Comparison of ENCODE assay signal across 16 mouse cellular contexts in genomic region chr8:121966110-121966509, GRCm38 (mm10). TPM values are rescaled to one million over a fixed set of nuclear protein-coding genes. Genes with fewer than 3 reads are reported as not detected.
DNase-seq lines count a peak whose midpoint lies in the region; ATAC-seq lines count a peak whose summit lies in the region.
"Had no signal": no experiment of that assay in that cellular context is flagged by ENCODE, and none has a peak within 500 bp of the region (broad histone marks: within the 10 kb centered on the region; RNA-seq: fewer than 3 reads in every experiment).

No protein-coding gene starts in this region.

- no peaks in the 10 kb centered on the region for H3K27me3 ChIP-seq in hindbrain, embryonic 15.5 days
- H3K27me3 ChIP-seq in hindbrain, embryonic 11.5 days (ENCODE audit: control insufficient read depth, insufficient read depth, low read length): no peaks in the 10 kb centered on the region
- H3K27me3 ChIP-seq in embryonic facial prominence, embryonic 10.5 days (replicated peaks; ENCODE audit: low read depth, poor library complexity, severe bottlenecking): no peaks in the 10 kb centered on the region
- no peaks in the 10 kb centered on the region for H3K27me3 ChIP-seq in limb, embryonic 12.5 days

- H3K36me3 ChIP-seq in hindbrain, embryonic 15.5 days: no peaks in the 10 kb centered on the region
- H3K36me3 ChIP-seq in hindbrain, embryonic 11.5 days (ENCODE audit: control insufficient read depth, insufficient read depth, low read length): no peaks in the 10 kb centered on the region
- H3K36me3 ChIP-seq in embryonic facial prominence, embryonic 10.5 days (replicated peaks): peaks cover 16% of the 10 kb centered on the region; the same call in 1 of the 2 replicates
- 0 out of 2 replicates have a peak, but pooled peaks cover 7% of the 10 kb centered on the region for H3K36me3 ChIP-seq in limb, embryonic 12.5 days

- peak; percentile 50; the same call in 1 of the 2 replicates for ATAC-seq in hindbrain, embryonic 15.5 days (ENCODE audit: low FRiP score, low read depth)
- ATAC-seq in hindbrain, embryonic 11.5 days (ENCODE audit: low FRiP score): no peak
- ATAC-seq in limb, embryonic 12.5 days (ENCODE audit: insufficient number of reproducible peaks, insufficient read depth, low FRiP score, low TSS enrichment, low read depth): peak; percentile 27; the same call in 1 of the 2 replicates
- ATAC-seq: liver, postnatal 0 days had no signal

- H3K4me3 ChIP-seq in hindbrain, embryonic 15.5 days: no peak overlapping the region
- H3K4me3 ChIP-seq in hindbrain, embryonic 11.5 days (ENCODE audit: low read depth, low read length): no peak overlapping the region
- H3K4me3 ChIP-seq in embryonic facial prominence, embryonic 10.5 days: no peak overlapping the region
- no peak overlapping the region for H3K4me3 ChIP-seq in limb, embryonic 12.5 days (replicated peaks)
- H3K4me3 ChIP-seq: erythroblast, embryonic 14.5 days; layer of hippocampus, adult 2 months had no signal

- 67% methylated on average over 5 of the region's 5 CpGs for WGBS in hindbrain, embryonic 15.5 days
- 65% methylated on average over 5 of the region's 5 CpGs for WGBS in hindbrain, embryonic 11.5 days
- WGBS in embryonic facial prominence, embryonic 10.5 days: 71% methylated on average over 5 of the region's 5 CpGs
- WGBS in limb, embryonic 12.5 days: 47% methylated on average over 5 of the region's 5 CpGs

- H3K4me1 ChIP-seq in hindbrain, embryonic 15.5 days (replicated peaks): peaks cover 43% of the 10 kb centered on the region
- peaks cover 10% of the 10 kb centered on the region for H3K4me1 ChIP-seq in hindbrain, embryonic 11.5 days (replicated peaks; ENCODE audit: control insufficient read depth, insufficient read depth, low read length)
- peaks cover 52% of the 10 kb centered on the region for H3K4me1 ChIP-seq in embryonic facial prominence, embryonic 10.5 days
- peaks cover 52% of the 10 kb centered on the region for H3K4me1 ChIP-seq in limb, embryonic 12.5 days (replicated peaks)

- H3K4me2 ChIP-seq in hindbrain, embryonic 15.5 days: no peak overlapping the region
- H3K4me2 ChIP-seq in hindbrain, embryonic 11.5 days (replicated peaks; ENCODE audit: low read depth, low read length): no peak overlapping the region
- 0 out of 2 replicates have a peak overlapping the region, but pooled peaks have one; percentile 31 for H3K4me2 ChIP-seq in limb, embryonic 12.5 days

- DNase-seq in embryo, embryonic 11 days: peak; percentile 17
- DNase-seq in embryo, embryonic 10 days (ENCODE audit: low spot score): no peak
- DNase-seq in hindbrain, embryonic 11.5 days (ENCODE audit: low spot score): no peak
- DNase-seq in embryonic facial prominence, embryonic 10.5 days (ENCODE audit: low spot score): no peak
- no peak for DNase-seq in frontal cortex, adult 2 months (ENCODE audit: extremely low spot score in 1 of 2, low spot score in 1 of 2)
- no peak for DNase-seq in urinary bladder, postnatal 25 days (ENCODE audit: low spot score)
- DNase-seq: adrenal gland, adult 8-10 months; cerebellum, postnatal 10 days; heart, postnatal 4 days; liver, postnatal 0 days; thymus, adult 2 months had no signal

- no peaks in the 10 kb centered on the region for H3K9me3 ChIP-seq in hindbrain, embryonic 15.5 days
- H3K9me3 ChIP-seq in hindbrain, embryonic 11.5 days (ENCODE audit: control insufficient read depth, low read length): no peaks in the 10 kb centered on the region
- no peaks in the 10 kb centered on the region for H3K9me3 ChIP-seq in embryonic facial prominence, embryonic 10.5 days
- no peaks in the 10 kb centered on the region for H3K9me3 ChIP-seq in limb, embryonic 12.5 days

- H3K27ac ChIP-seq in hindbrain, embryonic 15.5 days (replicated peaks): no peak overlapping the region
- no peak overlapping the region for H3K27ac ChIP-seq in hindbrain, embryonic 11.5 days (ENCODE audit: low read depth, low read length)
- H3K27ac ChIP-seq in embryonic facial prominence, embryonic 10.5 days (replicated peaks): 0 out of 2 replicates have a peak overlapping the region, but pooled peaks have one; percentile 76
- H3K27ac ChIP-seq in limb, embryonic 12.5 days: peak overlapping the region; percentile 82

- H3K9ac ChIP-seq in hindbrain, embryonic 15.5 days: no peak overlapping the region
- H3K9ac ChIP-seq in hindbrain, embryonic 11.5 days (ENCODE audit: low read depth, low read length): no peak overlapping the region
- peak overlapping the region; percentile 54 for H3K9ac ChIP-seq in limb, embryonic 12.5 days (replicated peaks)

RNA-seq across cellular contexts. Expression of gene Banp, which starts 16.6 kb away (rescaled TPM):
- polyA plus RNA-seq in hindbrain, embryonic 15.5 days (2015; fragmentation: Nextera tagmentation; extraction: Ambion mirVana): 53.9 and 59.1 TPM in 2 replicates
- polyA plus RNA-seq in hindbrain, embryonic 11.5 days (2014; fragmentation: Nextera tagmentation; extraction: Ambion mirVana): 50.8 and 51.8 TPM in 2 replicates
- 55.2 and 64.8 TPM in 2 replicates for polyA plus RNA-seq in embryonic facial prominence, embryonic 10.5 days (2016; fragmentation: Nextera tagmentation; extraction: Ambion mirVana)
- 41.7 and 42.3 TPM in 2 replicates for polyA plus RNA-seq in limb, embryonic 12.5 days (2016; fragmentation: Nextera tagmentation; extraction: Ambion mirVana)
- 69.6 and 81.2 TPM in 2 replicates for polyA plus RNA-seq in frontal cortex, adult 2 months (2012; rRNA removed)

RNA-seq across cellular contexts. Expression of gene Car5a, which starts 21.4 kb away (rescaled TPM):
- 0.36 and 0.63 TPM in 2 replicates for polyA plus RNA-seq in hindbrain, embryonic 15.5 days (2015; fragmentation: Nextera tagmentation; extraction: Ambion mirVana)
- polyA plus RNA-seq in hindbrain, embryonic 11.5 days (2014; fragmentation: Nextera tagmentation; extraction: Ambion mirVana): 0.15 TPM in 1 of 2 replicates, not detected in the other
- not detected in 2 replicates for polyA plus RNA-seq in embryonic facial prominence, embryonic 10.5 days (2016; fragmentation: Nextera tagmentation; extraction: Ambion mirVana)
- 0.18 and 0.51 TPM in 2 replicates for polyA plus RNA-seq in limb, embryonic 12.5 days (2016; fragmentation: Nextera tagmentation; extraction: Ambion mirVana)
- polyA plus RNA-seq in frontal cortex, adult 2 months (2012; rRNA removed): 0.34 and 0.40 TPM in 2 replicates
- polyA plus RNA-seq: gonadal fat pad, adult 2 months; thymus, adult 2 months had no signal

RNA-seq across cellular contexts. Expression of gene Slc7a5, which starts 58.6 kb away (rescaled TPM):
- polyA plus RNA-seq in hindbrain, embryonic 15.5 days (2015; fragmentation: Nextera tagmentation; extraction: Ambion mirVana): 52.9 and 59.2 TPM in 2 replicates
- polyA plus RNA-seq in hindbrain, embryonic 11.5 days (2014; fragmentation: Nextera tagmentation; extraction: Ambion mirVana): 23.3 and 29.9 TPM in 2 replicates
- 18.7 and 21.0 TPM in 2 replicates for polyA plus RNA-seq in embryonic facial prominence, embryonic 10.5 days (2016; fragmentation: Nextera tagmentation; extraction: Ambion mirVana)
- 13.4 and 18.2 TPM in 2 replicates for polyA plus RNA-seq in limb, embryonic 12.5 days (2016; fragmentation: Nextera tagmentation; extraction: Ambion mirVana)
- 63.7 and 70.1 TPM in 2 replicates for polyA plus RNA-seq in frontal cortex, adult 2 months (2012; rRNA removed)

Comparison
In these comparisons a context has a peak if more than half of its experiments do, and no peak if none do; other contexts are left out.
1. H3K27ac ChIP-seq: peak in embryonic facial prominence, embryonic 10.5 days (single experiment) and limb, embryonic 12.5 days (single experiment); none in hindbrain, embryonic 15.5 days (single experiment) and hindbrain, embryonic 11.5 days (single experiment).